Mouse (Mus musculus) lung, adult 10 weeks (tissue): Measurements from ENCODE around the gene Apobec4. TPM values are rescaled to one million over a fixed set of nuclear protein-coding genes. Genes with fewer than 3 reads are reported as not detected.

Experiments used
- polyA plus RNA-seq: library from polyadenylated mRNA; stranded (reverse); fragments of 350-450 nt; fragmentation: Illumina TruSeq; extraction: RNeasy Lipid Tissue Mini Kit (QIAGEN cat#74804); gene quantifications from one replicate; pipeline ENCODE4 v1.2.3, GENCODE M21; 2014; ENCODE audit warnings: low read depth, low replicate concordance; ENCODE audit not compliant: insufficient read depth

The Apobec4 gene
- 0.59 TPM for polyA plus RNA-seq

DNA sequence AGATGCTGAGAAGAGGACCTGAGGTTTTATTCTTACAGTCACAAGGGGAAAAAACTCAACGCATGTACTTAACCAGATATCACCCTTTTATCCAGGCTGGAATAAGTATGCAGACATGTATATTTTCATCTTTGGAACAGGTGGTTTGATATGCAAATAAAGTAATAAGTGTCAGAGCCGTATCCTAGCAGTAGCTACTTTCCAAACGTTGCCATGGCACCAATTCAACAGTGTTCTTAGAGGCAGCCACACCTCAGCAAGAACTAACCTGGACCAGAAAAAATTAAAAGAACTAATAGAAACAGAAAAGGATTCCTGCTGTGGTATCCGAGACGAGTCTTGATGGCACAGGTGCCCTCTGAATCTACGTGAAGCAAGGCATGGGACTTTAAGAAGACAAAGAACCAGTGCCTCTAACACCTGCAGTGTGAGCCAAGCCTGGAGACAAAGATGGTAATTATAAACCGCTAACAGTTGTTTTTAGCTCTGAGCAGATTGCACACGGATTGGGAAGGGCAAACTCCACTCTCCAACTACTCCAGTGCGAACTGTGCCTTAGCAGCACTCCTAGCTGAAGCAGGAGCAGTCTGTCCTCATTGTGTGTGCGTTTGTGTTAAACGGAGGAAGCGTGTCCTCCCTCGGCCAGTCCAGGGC, at the start of gene Apobec4:
Gene Apobec4 (plus strand): TSS at position 240 of the 654 bp plus-strand sequence.

GRCm38 (mm10) chr1:152766032-152766772, 15.9 kb downstream of the Apobec4 start, which contains the start of the genes Rgl1 and Arpc5:
TSS of gene Rgl1 (minus strand) at chr1:152766351.
TSS of gene Arpc5 (plus strand) at chr1:152766542.

DNA sequence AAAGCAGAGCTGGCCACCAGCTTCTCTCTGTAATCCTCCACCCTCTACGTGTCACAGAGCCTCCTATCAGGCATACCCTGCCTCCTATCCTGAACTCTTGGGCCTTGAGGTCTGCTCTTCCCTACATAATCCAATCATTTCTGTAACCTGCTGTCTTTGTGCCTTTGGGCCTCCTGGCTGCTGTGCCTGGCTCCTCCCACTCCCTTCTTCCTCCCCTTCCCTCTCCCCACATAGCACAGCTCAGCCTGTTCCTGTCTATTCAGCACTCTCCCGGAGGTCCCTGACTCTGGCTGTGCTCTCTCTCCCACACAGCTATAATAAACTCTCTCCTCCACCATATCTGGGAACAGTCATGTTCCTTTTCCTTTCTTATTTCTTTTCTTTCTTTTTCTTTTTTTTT, 49.5 kb downstream of the Apobec4 start, which contains the start of gene Ncf2:
Gene Ncf2 (plus strand): TSS at position 298 of the 400 bp plus-strand sequence.

Other genes with a start within 250 kb of the Apobec4 start
- 18.8 TPM for gene Rgl1, start 15.8 kb downstream of the Apobec4 start, polyA plus RNA-seq
- 180 TPM for gene Arpc5, start 16.0 kb downstream of the Apobec4 start, polyA plus RNA-seq
- 19.0 TPM for gene Ncf2, start 49.6 kb downstream of the Apobec4 start, polyA plus RNA-seq
- 11.7 TPM for gene Smg7, start 152.1 kb downstream of the Apobec4 start, polyA plus RNA-seq
- gene Nmnat2, start 204.4 kb downstream of the Apobec4 start, polyA plus RNA-seq: 2.6 TPM